Comparison of ENCODE assay signal across 8 mouse cellular contexts in the genomic region with DNA sequence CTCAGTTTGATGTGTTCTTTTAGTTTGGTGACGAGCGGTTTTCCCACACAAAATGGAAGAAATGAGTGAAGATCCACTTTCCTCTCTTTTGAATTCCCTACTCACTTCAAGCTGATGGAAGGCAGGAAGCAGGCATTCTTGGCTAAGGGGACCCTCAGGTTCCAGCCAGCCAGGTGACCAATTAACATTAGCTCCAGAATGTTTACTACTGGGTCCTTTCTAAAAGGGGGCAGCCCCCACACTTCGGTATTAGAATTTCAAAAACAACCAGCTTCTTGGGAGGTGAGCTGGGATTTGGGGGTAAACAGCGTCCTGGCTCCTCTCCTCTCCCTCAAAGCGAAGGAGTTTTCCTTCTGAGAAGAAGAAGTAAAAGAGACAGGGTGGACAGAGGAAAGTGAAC.
DNase-seq lines count a peak whose midpoint lies in the region; ATAC-seq and TF ChIP-seq lines count a peak whose summit lies in the region.
"Had no signal": no experiment of that assay in that cellular context is flagged by ENCODE, and none has a peak within 500 bp of the region (broad histone marks: within the 10 kb centered on the region; RNA-seq: fewer than 3 reads in every experiment).

No protein-coding gene starts in this region.

- H3K27ac ChIP-seq in liver, embryonic 11.5 days (ENCODE audit: low read depth, low read length): no peak overlapping the region
- no peak overlapping the region for H3K27ac ChIP-seq in heart, postnatal 0 days (ENCODE audit: low read depth)
- no peak overlapping the region for H3K27ac ChIP-seq in limb, embryonic 13.5 days
- H3K27ac ChIP-seq in stomach, embryonic 15.5 days: no peak overlapping the region

- no peaks in the 10 kb centered on the region for H3K9me3 ChIP-seq in liver, embryonic 11.5 days (ENCODE audit: control insufficient read depth, low read length)
- no peaks in the 10 kb centered on the region for H3K9me3 ChIP-seq in heart, postnatal 0 days (replicated peaks; ENCODE audit: control insufficient read depth, low read length)
- no peaks in the 10 kb centered on the region for H3K9me3 ChIP-seq in limb, embryonic 13.5 days
- no peaks in the 10 kb centered on the region for H3K9me3 ChIP-seq in stomach, embryonic 15.5 days

- H3K4me3 ChIP-seq in liver, embryonic 11.5 days (ENCODE audit: low read depth, low read length): 0 out of 2 replicates have a peak overlapping the region, but pooled peaks have one; percentile 36
- H3K4me3 ChIP-seq in heart, postnatal 0 days (ENCODE audit: low read depth, low read length): peak overlapping the region; percentile 51
- H3K4me3 ChIP-seq in limb, embryonic 13.5 days: peak overlapping the region; percentile 38
- peak overlapping the region; percentile 38; the same call in 1 of the 2 replicates for H3K4me3 ChIP-seq in stomach, embryonic 15.5 days (replicated peaks)
- H3K4me3 ChIP-seq: erythroblast, embryonic 14.5 days had no signal

- no peaks in the 10 kb centered on the region for H3K36me3 ChIP-seq in liver, embryonic 11.5 days (ENCODE audit: control insufficient read depth, insufficient read depth, low read length)
- H3K36me3 ChIP-seq in heart, postnatal 0 days (replicated peaks; ENCODE audit: control insufficient read depth, insufficient read depth, low read length): no peaks in the 10 kb centered on the region
- no peaks in the 10 kb centered on the region for H3K36me3 ChIP-seq in limb, embryonic 13.5 days
- H3K36me3 ChIP-seq in stomach, embryonic 15.5 days: no peaks in the 10 kb centered on the region

- no peak for TF ChIP-seq EP300 in heart, postnatal 0 days (IDR thresholded peaks at IDR 0.05; ENCODE audit: low read depth)

- no peak overlapping the region for H3K9ac ChIP-seq in liver, embryonic 11.5 days (ENCODE audit: low read depth, low read length)
- no peak overlapping the region for H3K9ac ChIP-seq in heart, postnatal 0 days (replicated peaks; ENCODE audit: low read depth, low read length)
- no peak overlapping the region for H3K9ac ChIP-seq in limb, embryonic 13.5 days
- no peak overlapping the region for H3K9ac ChIP-seq in stomach, embryonic 15.5 days

- peak overlapping the region; percentile 61; the same call in 1 of the 2 replicates for H3K4me2 ChIP-seq in liver, embryonic 11.5 days
- peak overlapping the region; percentile 75 for H3K4me2 ChIP-seq in heart, postnatal 0 days (ENCODE audit: low read depth, low read length)
- H3K4me2 ChIP-seq in limb, embryonic 13.5 days (replicated peaks): peak overlapping the region; percentile 70
- H3K4me2 ChIP-seq in stomach, embryonic 15.5 days: peak overlapping the region; percentile 78

- DNase-seq in liver, embryonic 11.5 days (ENCODE audit: low spot score): no peak
- no peak for DNase-seq in liver
- no peak for DNase-seq in heart, postnatal 0 days (ENCODE audit: low spot score)
- no peak for DNase-seq in right cerebral cortex, adult 18-20 months
- no peak for DNase-seq in cerebellum, postnatal 10 days

- H3K4me1 ChIP-seq in liver, embryonic 11.5 days (replicated peaks; ENCODE audit: control insufficient read depth, insufficient read depth, low read length): no peaks in the 10 kb centered on the region
- H3K4me1 ChIP-seq in heart, postnatal 0 days (ENCODE audit: control insufficient read depth, insufficient read depth): no peaks in the 10 kb centered on the region
- H3K4me1 ChIP-seq in limb, embryonic 13.5 days: peaks cover 24% of the 10 kb centered on the region
- H3K4me1 ChIP-seq in stomach, embryonic 15.5 days: peaks cover 5% of the 10 kb centered on the region

- no peak for TF ChIP-seq CTCF in heart, postnatal 0 days (IDR thresholded peaks at IDR 0.05; ENCODE audit: low read depth)

- H3K27me3 ChIP-seq in liver, embryonic 11.5 days (replicated peaks; ENCODE audit: control insufficient read depth, insufficient read depth, low read length): peaks cover 19% of the 10 kb centered on the region
- 0 out of 2 replicates have a peak, but pooled peaks cover 7% of the 10 kb centered on the region for H3K27me3 ChIP-seq in heart, postnatal 0 days (ENCODE audit: control insufficient read depth, insufficient read depth, low read length)
- H3K27me3 ChIP-seq in limb, embryonic 13.5 days: peaks cover 21% of the 10 kb centered on the region
- no peaks in the 10 kb centered on the region for H3K27me3 ChIP-seq in stomach, embryonic 15.5 days (replicated peaks)

- WGBS in liver, embryonic 11.5 days: 40% methylated on average over 5 of the region's 5 CpGs
- WGBS in heart, postnatal 0 days: 46% methylated on average over 5 of the region's 5 CpGs
- WGBS in limb, embryonic 13.5 days: 36% methylated on average over 5 of the region's 5 CpGs
- 35% methylated on average over 5 of the region's 5 CpGs for whole genome bisulfite sequencing in stomach, embryonic 15.5 days

- ATAC-seq in liver, embryonic 11.5 days (replicated peaks; ENCODE audit: low FRiP score): no peak
- ATAC-seq in heart, postnatal 0 days (ENCODE audit: insufficient read depth, low read depth): no peak
- ATAC-seq in limb, embryonic 13.5 days (ENCODE audit: low FRiP score, low read depth): no peak
- ATAC-seq in stomach, embryonic 15.5 days (ENCODE audit: insufficient read depth, low FRiP score, low read depth): no peak
